Mouse (Mus musculus) kidney, adult 2 months (tissue): ENCODE measurements around the gene Degs1. TPM values are rescaled to one million over a fixed set of nuclear protein-coding genes. Genes with fewer than 3 reads are reported as not detected.

ENCODE experiments used
- DNase-seq: peaks from one replicate; pipeline ENCODE4 v3.0.0; 2021
- H3K27ac ChIP-seq: fragments of 200-500 bp; 2 replicates; pipeline ENCODE4 v1.5.1; 2012; ENCODE audit warnings: low read depth, low read length, control low read depth, inconsistent platforms; ENCODE audit not compliant: insufficient read depth
- H3K27me3 ChIP-seq: fragments of 200-500 bp; replicated peaks from 2 replicates; pipeline ENCODE4 v1.6.1; 2012; ENCODE audit warnings: mild to moderate bottlenecking, moderate library complexity, low read length, inconsistent platforms; ENCODE audit not compliant: control insufficient read depth, insufficient read depth
- H3K36me3 ChIP-seq: fragments of 200-500 bp; 2 replicates; pipeline ENCODE4 v1.6.1; 2012; ENCODE audit warnings: mild to moderate bottlenecking, moderate library complexity, low read length, inconsistent platforms; ENCODE audit not compliant: control insufficient read depth, insufficient read depth
- H3K4me1 ChIP-seq: fragments of 200-500 bp; 2 replicates; pipeline ENCODE4 v1.6.1; 2011; ENCODE audit warnings: low read length; ENCODE audit not compliant: control insufficient read depth, insufficient read depth
- H3K4me3 ChIP-seq: fragments of 200-500 bp; 2 replicates; pipeline ENCODE4 v1.5.1; 2011; ENCODE audit warnings: mild to moderate bottlenecking, low read depth, low read length, control low read depth; ENCODE audit not compliant: insufficient read depth
- CTCF ChIP-seq: fragments of 200-500 bp; conservative IDR thresholded peaks from 2 replicates; pipeline ENCODE4 v1.5.1; 2011; ENCODE audit warnings: low read depth, mild to moderate bottlenecking, control low read depth, low read length, moderate library complexity, mixed read lengths; ENCODE audit not compliant: insufficient read depth, insufficient read length
- POLR2A ChIP-seq: fragments of 200-500 bp; IDR thresholded peaks from one replicate; pipeline ENCODE4 v1.6.1; 2011; ENCODE audit warnings: low read depth, low read length, control low read depth
- WGBS: fragments of 180-500 bp; shearing (Covaris S2); methylation state at CpG from one replicate; pipeline ENCODE4 v1.1.7; 2018; 5-methylcytosine and 5-hydroxymethylcytosine counted together
- polyA plus RNA-seq: library from polyadenylated mRNA; depleted of rRNA; stranded (reverse); fragments of >200 nt; gene quantifications from 2 replicates; pipeline ENCODE4 v1.2.3, GENCODE M21; 2012; rRNA removed

The Degs1 gene
- 137 and 158 TPM in 2 replicates for polyA plus RNA-seq

DNA sequence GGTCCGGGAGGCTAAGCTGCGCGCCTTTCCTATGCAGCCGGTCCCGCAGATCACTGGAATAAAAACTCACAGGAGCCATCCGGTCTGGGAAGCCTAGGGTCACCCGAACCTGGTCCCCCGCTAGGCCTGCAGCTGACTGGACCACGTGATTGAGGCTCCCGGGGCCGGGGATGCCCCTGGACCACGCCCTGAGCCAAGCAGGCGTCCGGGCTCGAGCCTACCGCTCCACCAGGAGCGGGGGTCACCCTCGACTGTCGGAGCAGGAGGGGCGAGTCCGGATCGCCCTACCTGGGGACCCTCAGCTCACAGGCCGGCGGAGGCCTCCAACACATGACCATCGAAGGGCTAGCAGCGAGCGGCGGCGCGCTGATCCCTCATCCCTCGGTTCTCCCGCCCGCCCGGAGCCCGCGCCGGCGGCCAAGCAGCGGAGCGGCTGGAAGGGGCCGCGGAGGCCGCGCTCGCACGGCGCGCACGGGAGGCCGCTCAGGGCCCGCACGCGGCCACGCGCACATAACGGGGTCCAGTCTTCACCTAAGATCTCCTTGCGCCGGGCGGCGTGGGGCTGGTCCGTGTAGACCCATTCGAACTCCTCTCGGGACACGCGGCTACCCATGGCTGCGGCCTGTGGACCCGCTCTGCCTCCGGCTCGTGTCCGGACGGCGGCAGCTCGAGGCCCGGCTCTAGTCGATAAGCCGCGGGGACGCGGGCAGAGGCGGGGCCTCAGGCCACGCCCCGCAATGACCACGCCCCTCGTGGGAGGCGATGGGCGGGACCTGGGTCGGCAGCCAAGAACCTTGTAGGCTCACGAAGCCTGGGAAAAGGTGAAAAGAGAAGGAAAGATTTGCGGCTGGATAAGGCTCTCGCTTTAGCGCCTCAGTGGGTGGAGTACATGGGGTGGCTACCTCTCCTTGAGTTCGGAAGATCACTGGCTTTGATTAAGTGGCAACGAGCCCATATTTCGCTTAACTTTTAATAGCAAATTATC lies at the start of gene Degs1:
Gene Degs1, minus strand, starts transcription at position 714 of the 985 bp plus-strand sequence.
- Histone ChIP-seq H3K27ac (peak within 1 kb of the TSS; percentile 88), H3K4me3 (peak within 1 kb of the TSS; percentile 83), H3K36me3 (no peaks in the 10 kb centered on the region; the same call in 1 of the 2 replicates), H3K4me1 (peaks cover 14% of the 10 kb centered on the region), H3K27me3 (no peaks in the 10 kb centered on the region)
- peak; percentile 98 for DNase-seq
- TF ChIP-seq POLR2A (peak; percentile 94), CTCF (no peak)
- under 1% methylated on average over 93 of the region's 94 CpGs for WGBS

DNA sequence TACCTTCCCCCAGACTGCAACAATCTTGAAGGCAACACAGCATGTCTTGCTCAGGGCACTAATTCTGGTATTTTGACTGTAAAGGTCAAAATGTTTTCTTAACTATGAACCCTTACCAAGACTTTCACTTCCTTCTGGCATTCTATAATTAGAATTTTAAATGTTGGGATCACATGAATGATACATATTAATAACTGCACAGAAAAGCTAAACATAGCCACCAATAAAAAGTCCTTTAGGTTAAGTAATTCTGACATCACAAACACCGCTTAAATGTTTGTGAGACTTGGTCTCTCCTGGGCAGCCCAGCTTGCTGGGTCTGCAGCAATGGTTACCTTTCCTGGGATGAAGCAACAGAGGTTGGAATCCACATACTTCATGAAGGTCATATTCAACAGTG lies 43.3 kb upstream of the Degs1 start:
- Histone ChIP-seq H3K27me3 (no peaks in the 10 kb centered on the region), H3K4me3 (no peak overlapping the region), H3K27ac (0 out of 2 replicates have a peak overlapping the region, but pooled peaks have one; percentile 35), H3K4me1 (no peaks in the 10 kb centered on the region; the same call in 1 of the 2 replicates), H3K36me3 (peaks cover 3% of the 10 kb centered on the region; the same call in 1 of the 2 replicates)
- no peak for DNase-seq
- WGBS, result 76% methylated on average over 1 of the region's 1 CpGs
- no peak for TF ChIP-seq CTCF
- no peak for TF ChIP-seq POLR2A

DNA sequence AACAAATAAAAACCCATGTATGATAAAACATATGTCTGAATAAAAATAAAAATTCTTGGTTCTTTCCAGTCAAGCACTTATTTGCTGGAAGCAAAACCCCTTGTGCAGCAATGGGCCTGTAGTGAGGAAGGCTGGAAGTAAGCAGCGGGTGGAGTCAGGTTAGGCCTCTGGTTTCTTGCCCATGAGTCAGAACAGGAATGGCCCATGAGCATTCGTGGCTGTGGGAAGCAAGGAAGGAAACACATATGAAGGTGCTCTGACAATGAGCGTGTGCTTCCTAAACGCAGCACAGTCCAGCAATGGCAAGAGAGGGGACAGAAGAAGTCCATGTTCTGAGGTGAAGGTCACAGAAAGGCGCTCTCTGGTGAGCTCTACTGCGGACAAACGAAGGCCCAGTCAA lies 41.9 kb upstream of the Degs1 start:
- Histone ChIP-seq H3K4me1 (no peaks in the 10 kb centered on the region; the same call in 1 of the 2 replicates), H3K4me3 (no peak overlapping the region), H3K27ac (no peak overlapping the region), H3K36me3 (peaks cover 3% of the 10 kb centered on the region; the same call in 1 of the 2 replicates), H3K27me3 (no peaks in the 10 kb centered on the region)
- no peak for DNase-seq
- WGBS, result 90% methylated on average over 7 of the region's 7 CpGs
- no peak for TF ChIP-seq POLR2A
- no peak for TF ChIP-seq CTCF

DNA sequence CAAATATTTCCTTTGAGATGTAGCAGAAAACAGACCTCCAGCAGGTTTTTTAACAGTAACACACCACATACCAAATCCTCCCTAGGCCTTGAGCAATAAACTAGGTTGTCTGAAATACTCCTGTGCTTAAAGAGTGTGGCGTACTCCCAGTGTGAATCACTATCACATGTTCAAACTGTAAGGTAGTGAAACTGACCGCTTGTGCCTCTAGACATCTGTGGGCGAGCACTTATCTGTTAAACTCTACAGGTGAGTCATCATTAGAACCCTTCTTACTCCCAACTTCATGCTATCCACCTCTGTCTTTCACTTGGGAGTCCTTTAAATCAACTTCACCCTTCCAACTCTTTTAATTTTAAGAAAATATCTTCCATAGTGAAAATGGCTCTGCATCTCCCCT lies 40.5 kb upstream of the Degs1 start:
- Histone ChIP-seq H3K27me3 (no peaks in the 10 kb centered on the region), H3K36me3 (peaks cover 3% of the 10 kb centered on the region; the same call in 1 of the 2 replicates), H3K4me3 (no peak overlapping the region), H3K4me1 (no peaks in the 10 kb centered on the region; the same call in 1 of the 2 replicates), H3K27ac (no peak overlapping the region)
- no peak for DNase-seq
- 100% methylated on average over 3 of the region's 3 CpGs for WGBS
- no peak for TF ChIP-seq POLR2A
- TF ChIP-seq CTCF, result no peak

DNA sequence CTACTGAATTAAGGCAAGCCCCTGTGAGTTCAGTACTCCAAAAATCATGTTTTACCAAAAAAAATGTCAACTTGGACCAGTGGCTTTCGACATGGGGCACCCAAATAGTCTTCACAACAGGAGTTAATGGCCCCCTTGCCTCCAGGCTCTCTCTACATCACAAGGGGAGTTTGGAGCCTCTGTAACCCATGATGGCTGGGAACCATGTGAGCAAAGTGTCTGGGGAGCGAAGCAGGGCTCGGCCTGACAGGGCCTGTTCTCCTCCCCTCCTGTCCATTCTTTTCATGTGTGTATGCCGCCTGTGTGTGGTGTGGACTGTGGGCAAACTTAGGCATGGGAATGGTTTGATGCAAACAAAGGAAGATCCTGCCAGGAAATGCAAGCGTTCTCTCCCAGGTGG lies 31.6 kb upstream of the Degs1 start:
- WGBS, result 97% methylated on average over 5 of the region's 5 CpGs
- TF ChIP-seq CTCF (no peak), POLR2A (no peak)
- Histone ChIP-seq H3K27me3 (no peaks in the 10 kb centered on the region), H3K36me3 (peaks cover 7% of the 10 kb centered on the region), H3K4me1 (no peaks in the 10 kb centered on the region), H3K27ac (no peak overlapping the region), H3K4me3 (no peak overlapping the region)
- no peak for DNase-seq

DNA sequence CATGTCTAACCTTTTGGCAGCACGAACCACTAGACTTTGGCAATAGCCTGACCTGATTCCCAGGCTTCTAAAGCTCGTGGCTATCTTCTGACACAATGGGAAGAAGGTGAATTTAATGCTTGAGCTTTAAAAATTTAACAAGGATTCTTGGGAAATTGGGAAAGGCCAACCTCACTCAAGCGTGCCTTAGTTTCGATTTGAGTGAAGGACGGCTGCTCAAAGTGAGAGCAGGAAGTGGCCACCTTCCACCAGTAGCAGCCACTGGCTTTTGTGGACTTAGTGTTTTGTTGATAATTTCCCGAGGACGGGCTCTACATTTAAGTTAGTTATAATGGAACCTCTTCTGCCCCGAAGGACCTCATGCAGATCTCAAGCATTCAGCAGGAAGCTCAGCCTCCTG lies 30.6 kb upstream of the Degs1 start:
- Histone ChIP-seq H3K27ac (no peak overlapping the region), H3K36me3 (peaks cover 7% of the 10 kb centered on the region), H3K4me3 (no peak overlapping the region), H3K4me1 (no peaks in the 10 kb centered on the region), H3K27me3 (no peaks in the 10 kb centered on the region)
- TF ChIP-seq POLR2A, result no peak
- TF ChIP-seq CTCF, result no peak
- DNase-seq, result no peak
- WGBS, result 91% methylated on average over 8 of the region's 8 CpGs

DNA sequence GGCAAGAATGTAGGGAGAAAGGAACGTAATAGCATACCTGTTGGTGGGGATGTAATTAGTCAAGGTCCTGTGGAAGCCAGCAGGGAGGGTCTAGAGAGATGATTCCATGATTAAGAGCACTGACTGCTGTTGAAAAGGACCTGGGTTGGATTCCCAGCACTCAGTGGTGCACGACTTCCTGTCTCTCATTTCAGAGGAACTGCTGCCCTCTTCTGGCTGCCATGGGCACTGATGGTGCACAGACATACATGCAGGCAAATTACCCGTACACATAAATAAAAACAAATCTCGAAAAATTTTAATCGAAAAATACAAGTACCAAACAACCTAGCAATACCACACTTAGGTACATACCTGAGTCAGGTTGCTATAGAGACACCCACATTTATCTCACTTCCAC lies 28.8 kb upstream of the Degs1 start:
- Histone ChIP-seq H3K4me1 (no peaks in the 10 kb centered on the region), H3K27ac (no peak overlapping the region), H3K36me3 (peaks cover 3% of the 10 kb centered on the region), H3K4me3 (no peak overlapping the region), H3K27me3 (no peaks in the 10 kb centered on the region)
- no peak for DNase-seq
- 97% methylated on average over 5 of the region's 5 CpGs for WGBS
- TF ChIP-seq POLR2A (no peak), CTCF (peak; percentile 40)
